Mouse (Mus musculus): ENCODE measurements around the gene Gucd1. TPM values are rescaled to one million over a fixed set of nuclear protein-coding genes. Genes with fewer than 3 reads are reported as not detected.
A peak's percentile ranks its signal among the peaks of the same experiment; 100 is the strongest.
"Not testable (repeated sequence)": the region's sequence is repeated elsewhere in the genome, so short reads cannot be mapped to it uniquely, and the experiment has no call there.

The Gucd1 gene
- polyA plus RNA-seq, 1 experiment from 2014 or later = 32.8 TPM

DNA sequence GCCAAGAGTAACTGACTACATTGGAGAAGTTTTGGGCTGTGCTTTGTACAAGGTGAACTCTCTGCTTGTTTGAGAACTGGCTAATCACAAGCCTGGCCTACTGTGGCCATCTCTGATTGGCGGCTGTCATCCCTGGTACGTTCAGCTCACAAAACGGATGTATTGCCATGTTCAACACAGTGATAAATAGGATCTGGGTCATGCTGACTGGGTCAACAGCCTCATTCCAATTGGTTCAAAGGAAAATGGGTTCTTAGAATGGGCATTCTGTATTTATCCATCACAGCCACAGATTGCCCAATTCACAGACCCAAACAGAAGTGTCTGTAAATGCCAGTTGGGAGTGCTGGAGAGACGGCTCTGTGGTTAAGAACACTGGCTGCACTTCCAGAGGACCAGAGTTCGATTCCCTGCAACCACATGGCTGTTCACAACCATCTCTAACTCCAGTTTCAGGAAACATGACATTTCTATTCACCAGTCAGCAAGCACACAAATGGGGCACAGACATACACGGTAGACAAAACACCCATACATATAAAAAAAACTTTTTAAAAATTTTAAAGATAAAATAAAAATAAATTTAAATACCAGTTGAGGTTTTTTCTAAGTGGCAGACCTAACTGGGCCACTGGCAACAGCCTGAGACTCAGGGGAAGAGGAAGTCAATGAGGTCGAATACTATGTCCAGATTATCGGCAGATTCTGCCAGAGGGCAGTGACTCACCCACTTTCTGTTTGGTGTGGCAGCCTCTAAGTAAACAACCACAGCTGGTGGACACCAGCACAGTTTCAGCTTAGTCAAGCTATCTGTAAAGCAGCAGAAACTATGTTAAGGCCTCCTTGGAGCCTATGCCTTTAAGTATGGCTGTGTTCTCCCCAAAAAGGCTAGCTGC lies 13.3 kb downstream of the Gucd1 start:
- Histone ChIP-seq H3K27me3 (ENCODE audit: control insufficient read depth, insufficient read depth, low read length) (no peaks in the 10 kb centered on the region), H3K4me2 (ENCODE audit: low read length) (no peak overlapping the region), H3K9me3 (ENCODE audit: control insufficient read depth, low read length) (no peaks in the 10 kb centered on the region), H3K36me3 (ENCODE audit: control insufficient read depth, insufficient read depth, low read length) (peaks cover 40% of the 10 kb centered on the region), H3K27ac (replicated peaks in 1 of 2; ENCODE audit: control insufficient read depth in 1 of 2, insufficient read depth in 1 of 2, low read depth in 2 of 2, low read length in 2 of 2) (no peak overlapping the region), H3K4me3 (ENCODE audit: control insufficient read depth in 1 of 2, insufficient read depth in 1 of 2, low read depth in 1 of 2, low read length in 2 of 2) (no peak overlapping the region), H3K4me1 (ENCODE audit: control insufficient read depth in 2 of 2, insufficient read depth in 2 of 2, low read length in 2 of 2) (peaks cover 0 to 5% of the 10 kb centered on the region in 2 experiments; a peak in 2 of 4 replicates), H3K9ac (ENCODE audit: low read length) (no peak overlapping the region)
- no peak for ATAC-seq (ENCODE audit: insufficient number of reproducible peaks, insufficient read depth, low FRiP score, low read depth)
- WGBS = 78% methylated on average over 8 of the region's 8 CpGs

GRCm38 (mm10) chr10:75503692-75504091 lies 14.1 kb downstream of the Gucd1 start:
- peaks cover 32% of the 10 kb centered on the region for H3K36me3 ChIP-seq (ENCODE audit: control insufficient read depth, insufficient read depth, low read length)
- no peak overlapping the region for H3K4me3 ChIP-seq (ENCODE audit: control insufficient read depth in 1 of 2, insufficient read depth in 1 of 2, low read depth in 1 of 2, low read length in 2 of 2)
- H3K9ac ChIP-seq (ENCODE audit: low read length) = no peak overlapping the region
- ATAC-seq (ENCODE audit: insufficient number of reproducible peaks, insufficient read depth, low FRiP score, low read depth) = no peak
- no peaks in the 10 kb centered on the region for H3K9me3 ChIP-seq (ENCODE audit: control insufficient read depth, low read length)
- no peaks in the 10 kb centered on the region for H3K27me3 ChIP-seq (ENCODE audit: control insufficient read depth, insufficient read depth, low read length)
- 92% methylated on average over 7 of the region's 7 CpGs for WGBS
- H3K27ac ChIP-seq (replicated peaks in 1 of 2; ENCODE audit: control insufficient read depth in 1 of 2, insufficient read depth in 1 of 2, low read depth in 2 of 2, low read length in 2 of 2) = no peak overlapping the region
- peaks cover 0 to 5% of the 10 kb centered on the region in 2 experiments; a peak in 2 of 4 replicates for H3K4me1 ChIP-seq (ENCODE audit: control insufficient read depth in 2 of 2, insufficient read depth in 2 of 2, low read length in 2 of 2)
- H3K4me2 ChIP-seq (ENCODE audit: low read length) = no peak overlapping the region

DNA sequence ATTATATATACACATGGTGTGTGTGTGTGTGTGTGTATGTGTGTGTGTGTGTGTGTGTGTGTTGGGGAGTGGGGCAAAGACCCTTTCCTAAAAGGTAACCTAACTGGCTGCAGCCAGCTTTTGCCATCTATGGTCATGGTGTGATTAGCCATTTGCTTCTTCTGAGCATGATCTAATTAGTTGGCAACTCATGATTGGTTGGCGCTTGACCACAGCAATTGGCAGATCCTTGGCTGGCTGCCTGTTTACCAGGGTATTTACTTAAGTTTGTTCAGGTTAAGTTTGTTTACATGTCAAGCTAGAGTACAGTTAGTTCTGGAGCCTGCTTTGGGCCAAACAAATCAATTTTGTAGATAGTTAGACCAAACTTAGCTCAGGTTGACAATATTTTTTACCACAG lies 16.1 kb downstream of the Gucd1 start:
- no peak overlapping the region for H3K4me3 ChIP-seq (ENCODE audit: control insufficient read depth in 1 of 2, insufficient read depth in 1 of 2, low read depth in 1 of 2, low read length in 2 of 2)
- no peak overlapping the region for H3K4me2 ChIP-seq (ENCODE audit: low read length)
- peaks cover 0 to 5% of the 10 kb centered on the region in 2 experiments; a peak in 2 of 4 replicates for H3K4me1 ChIP-seq (ENCODE audit: control insufficient read depth in 2 of 2, insufficient read depth in 2 of 2, low read length in 2 of 2)
- no peaks in the 10 kb centered on the region for H3K27me3 ChIP-seq (ENCODE audit: control insufficient read depth, insufficient read depth, low read length)
- H3K9me3 ChIP-seq (ENCODE audit: control insufficient read depth, low read length) = no peaks in the 10 kb centered on the region
- no peak overlapping the region for H3K9ac ChIP-seq (ENCODE audit: low read length)
- H3K36me3 ChIP-seq (ENCODE audit: control insufficient read depth, insufficient read depth, low read length) = peaks cover 11% of the 10 kb centered on the region; the same call in 1 of the 2 replicates
- WGBS = 88% methylated on average over 1 of the region's 1 CpGs
- no peak for ATAC-seq (ENCODE audit: insufficient number of reproducible peaks, insufficient read depth, low FRiP score, low read depth)
- no peak overlapping the region for H3K27ac ChIP-seq (replicated peaks in 1 of 2; ENCODE audit: control insufficient read depth in 1 of 2, insufficient read depth in 1 of 2, low read depth in 2 of 2, low read length in 2 of 2)

DNA sequence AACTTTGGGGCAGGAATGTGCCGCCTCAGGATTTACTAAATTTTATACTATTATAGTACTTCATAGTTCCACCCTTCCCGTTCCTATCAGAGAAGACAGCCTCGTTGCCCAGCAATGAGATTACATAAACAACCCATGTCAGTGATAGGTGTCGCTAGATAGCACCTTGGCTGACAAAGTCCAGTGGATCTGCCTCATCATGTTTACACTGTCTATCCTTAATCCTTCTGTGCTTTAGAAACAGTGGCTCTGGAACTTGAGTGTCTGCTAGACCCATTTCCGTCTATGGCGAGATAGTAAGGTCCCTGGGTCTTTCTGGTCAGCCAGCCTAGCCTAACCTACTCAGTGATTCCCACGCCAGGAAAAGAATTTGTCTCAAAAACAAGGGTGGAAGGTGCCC lies 17.4 kb downstream of the Gucd1 start:
- ATAC-seq (ENCODE audit: insufficient number of reproducible peaks, insufficient read depth, low FRiP score, low read depth) = no peak
- Histone ChIP-seq H3K9me3 (ENCODE audit: control insufficient read depth, low read length) (no peaks in the 10 kb centered on the region), H3K27me3 (ENCODE audit: control insufficient read depth, insufficient read depth, low read length) (no peaks in the 10 kb centered on the region), H3K4me2 (ENCODE audit: low read length) (peak overlapping the region; percentile 23; the same call in 1 of the 2 replicates), H3K4me1 (ENCODE audit: control insufficient read depth in 2 of 2, insufficient read depth in 2 of 2, low read length in 2 of 2) (peaks cover 5 to 9% of the 10 kb centered on the region in 2 experiments), H3K4me3 (ENCODE audit: control insufficient read depth in 1 of 2, insufficient read depth in 1 of 2, low read depth in 1 of 2, low read length in 2 of 2) (no peak overlapping the region), H3K9ac (ENCODE audit: low read length) (no peak overlapping the region), H3K27ac (replicated peaks in 1 of 2; ENCODE audit: control insufficient read depth in 1 of 2, insufficient read depth in 1 of 2, low read depth in 2 of 2, low read length in 2 of 2) (no peak overlapping the region), H3K36me3 (ENCODE audit: control insufficient read depth, insufficient read depth, low read length) (0 out of 2 replicates have a peak, but pooled peaks cover 5% of the 10 kb centered on the region)
- WGBS = 31% methylated on average over 7 of the region's 7 CpGs

GRCm38 (mm10) chr10:75499791-75500190 lies 18.0 kb downstream of the Gucd1 start:
- H3K4me2 ChIP-seq (ENCODE audit: low read length) = peak overlapping the region; percentile 23; the same call in 1 of the 2 replicates
- H3K4me1 ChIP-seq (ENCODE audit: control insufficient read depth in 2 of 2, insufficient read depth in 2 of 2, low read length in 2 of 2) = peaks cover 7 to 12% of the 10 kb centered on the region in 2 experiments
- H3K9ac ChIP-seq (ENCODE audit: low read length) = no peak overlapping the region
- no peaks in the 10 kb centered on the region for H3K27me3 ChIP-seq (ENCODE audit: control insufficient read depth, insufficient read depth, low read length)
- H3K4me3 ChIP-seq (ENCODE audit: control insufficient read depth in 1 of 2, insufficient read depth in 1 of 2, low read depth in 1 of 2, low read length in 2 of 2) = no peak overlapping the region
- WGBS = 55% methylated on average over 3 of the region's 3 CpGs
- no peaks in the 10 kb centered on the region for H3K9me3 ChIP-seq (ENCODE audit: control insufficient read depth, low read length)
- 0 out of 2 replicates have a peak, but pooled peaks cover 5% of the 10 kb centered on the region for H3K36me3 ChIP-seq (ENCODE audit: control insufficient read depth, insufficient read depth, low read length)
- no peak overlapping the region for H3K27ac ChIP-seq (replicated peaks in 1 of 2; ENCODE audit: control insufficient read depth in 1 of 2, insufficient read depth in 1 of 2, low read depth in 2 of 2, low read length in 2 of 2)
- ATAC-seq (ENCODE audit: insufficient number of reproducible peaks, insufficient read depth, low FRiP score, low read depth) = no peak

- H3K4me3 ChIP-seq (ENCODE audit: control insufficient read depth in 1 of 2, insufficient read depth in 1 of 2, low read depth in 1 of 2, low read length in 2 of 2); H3K36me3 ChIP-seq (ENCODE audit: control insufficient read depth, insufficient read depth, low read length); H3K4me2 ChIP-seq (ENCODE audit: low read length); H3K9me3 ChIP-seq (ENCODE audit: control insufficient read depth, low read length); ATAC-seq (ENCODE audit: insufficient number of reproducible peaks, insufficient read depth, low FRiP score, low read depth); H3K9ac ChIP-seq (ENCODE audit: low read length); H3K27me3 ChIP-seq (ENCODE audit: control insufficient read depth, insufficient read depth, low read length); H3K27ac ChIP-seq (replicated peaks in 1 of 2; ENCODE audit: control insufficient read depth in 1 of 2, insufficient read depth in 1 of 2, low read depth in 2 of 2, low read length in 2 of 2): not testable (repeated sequence)
- WGBS = 80% methylated on average over 7 of the region's 7 CpGs
- peaks cover 7 to 12% of the 10 kb centered on the region in 2 experiments for H3K4me1 ChIP-seq (ENCODE audit: control insufficient read depth in 2 of 2, insufficient read depth in 2 of 2, low read length in 2 of 2)
Measured at GRCm38 (mm10) chr10:75499214-75499613, 18.6 kb downstream of the Gucd1 start.

DNA sequence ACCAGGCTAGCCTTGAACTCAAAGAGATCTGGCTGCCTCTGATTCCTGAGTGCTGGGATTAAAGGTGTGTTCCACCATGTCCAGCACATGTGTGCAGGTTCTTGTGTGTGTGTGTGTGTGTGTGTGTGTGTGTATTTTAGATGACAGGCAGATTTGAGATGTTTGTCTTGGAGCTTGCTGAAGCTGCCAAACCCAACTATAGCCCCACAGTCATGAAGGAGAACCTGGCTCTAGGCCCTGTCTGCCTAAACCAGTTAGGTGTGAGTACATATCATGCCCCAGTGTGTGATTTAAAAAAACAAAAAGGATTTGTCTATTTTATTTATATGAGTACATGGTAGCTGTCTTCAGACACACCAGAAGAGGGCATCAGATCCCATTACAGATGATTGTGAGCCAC lies 21.9 kb downstream of the Gucd1 start:
- H3K27ac ChIP-seq (replicated peaks in 1 of 2; ENCODE audit: control insufficient read depth in 1 of 2, insufficient read depth in 1 of 2, low read depth in 2 of 2, low read length in 2 of 2) = no peak overlapping the region
- H3K4me3 ChIP-seq (ENCODE audit: control insufficient read depth in 1 of 2, insufficient read depth in 1 of 2, low read depth in 1 of 2, low read length in 2 of 2) = no peak overlapping the region
- no peaks in the 10 kb centered on the region for H3K27me3 ChIP-seq (ENCODE audit: control insufficient read depth, insufficient read depth, low read length)
- H3K36me3 ChIP-seq (ENCODE audit: control insufficient read depth, insufficient read depth, low read length) = no peaks in the 10 kb centered on the region
- no peak for ATAC-seq (ENCODE audit: insufficient number of reproducible peaks, insufficient read depth, low FRiP score, low read depth)
- no peak overlapping the region for H3K9ac ChIP-seq (ENCODE audit: low read length)
- H3K4me2 ChIP-seq (ENCODE audit: low read length) = no peak overlapping the region
- no peaks in the 10 kb centered on the region for H3K9me3 ChIP-seq (ENCODE audit: control insufficient read depth, low read length)
- peaks cover 7 to 12% of the 10 kb centered on the region in 2 experiments for H3K4me1 ChIP-seq (ENCODE audit: control insufficient read depth in 2 of 2, insufficient read depth in 2 of 2, low read length in 2 of 2)

Measured in heart, embryonic 14.5 days (tissue).